Mouse (Mus musculus) spleen, adult 18-20 months (tissue): ENCODE measurements around the gene Sept12.

Experiments used
- DNase-seq, 2 experiments: peaks; one replicate each; pipeline ENCODE4 v3.0.0; 2022; ENCODE audit warnings: mixed read lengths in 2 of 2

Gene Sept12

GRCm38 (mm10) chr16:4937351-4938190 is 60.1 kb downstream of the Sept12 start:
- no peak for DNase-seq
